Mouse (Mus musculus) hindbrain, embryonic 14.5 days (tissue): Measurements from ENCODE around the gene Slc4a2. TPM values are rescaled to one million over a fixed set of nuclear protein-coding genes. Genes with fewer than 3 reads are reported as not detected.
A peak's percentile ranks its signal among the peaks of the same experiment; 100 is the strongest.

Experiments used
- ATAC-seq: fragments of 200-750 bp; cut with Nextera tagmentation; 2 replicates; pipeline ENCODE4 v1.8.0; 2017; ENCODE audit warnings: moderate number of reproducible peaks, mild to moderate bottlenecking, moderate TSS enrichment, moderate library complexity; ENCODE audit not compliant: low FRiP score
- DNase-seq: peaks from one replicate; pipeline ENCODE4 v3.0.0-alpha.2; 2015; ENCODE audit warnings: low spot score
- H3K27ac ChIP-seq: fragments of 300-500 bp; sonication (generic); 2 replicates; pipeline ENCODE4 v1.5.1; 2014; ENCODE audit warnings: mild to moderate bottlenecking, moderate library complexity
- H3K27me3 ChIP-seq: fragments of 300-500 bp; sonication (generic); 2 replicates; pipeline ENCODE4 v1.6.1; 2014; ENCODE audit warnings: mild to moderate bottlenecking, low read length, mixed read lengths; ENCODE audit not compliant: control insufficient read depth, insufficient read depth
- H3K36me3 ChIP-seq: fragments of 300-500 bp; sonication (generic); replicated peaks from 2 replicates; pipeline ENCODE4 v1.6.1; 2014; ENCODE audit not compliant: control insufficient read depth, insufficient read depth
- H3K4me1 ChIP-seq: fragments of 300-500 bp; sonication (generic); replicated peaks from 2 replicates; pipeline ENCODE4 v1.6.1; 2014; ENCODE audit warnings: antibody characterized with exemption, low read length, mixed read lengths; ENCODE audit not compliant: control insufficient read depth, insufficient read depth
- H3K4me2 ChIP-seq: fragments of 300-500 bp; sonication (generic); replicated peaks from 2 replicates; pipeline ENCODE4 v1.6.1; 2014; ENCODE audit warnings: mild to moderate bottlenecking, moderate library complexity
- H3K4me3 ChIP-seq: fragments of 300-500 bp; sonication (generic); replicated peaks from 2 replicates; pipeline ENCODE4 v1.5.1; 2014; ENCODE audit warnings: mild to moderate bottlenecking, low read length
- H3K9ac ChIP-seq: fragments of 300-500 bp; sonication (generic); 2 replicates; pipeline ENCODE4 v1.6.1; 2014
- H3K9me3 ChIP-seq: fragments of 300-500 bp; sonication (generic); 2 replicates; pipeline ENCODE4 v1.6.1; 2016; ENCODE audit warnings: low read length; ENCODE audit not compliant: control insufficient read depth
- WGBS: fragments of 180-500 bp; shearing (Covaris S2); extraction: QIAGEN DNeasy Blood & Tissue Kit; methylation state at CpG from one replicate; pipeline ENCODE4 v1.1.7; 2014; 5-methylcytosine and 5-hydroxymethylcytosine counted together
- polyA plus RNA-seq: library from polyadenylated mRNA; unstranded; fragments of >200 nt; fragmentation: Nextera tagmentation; extraction: Ambion mirVana; gene quantifications from 2 replicates; pipeline ENCODE4 v1.2.1, GENCODE M21; 2014

Slc4a2 gene
- polyA plus RNA-seq, 1 experiment from 2014 or later: 23.6 TPM

DNA sequence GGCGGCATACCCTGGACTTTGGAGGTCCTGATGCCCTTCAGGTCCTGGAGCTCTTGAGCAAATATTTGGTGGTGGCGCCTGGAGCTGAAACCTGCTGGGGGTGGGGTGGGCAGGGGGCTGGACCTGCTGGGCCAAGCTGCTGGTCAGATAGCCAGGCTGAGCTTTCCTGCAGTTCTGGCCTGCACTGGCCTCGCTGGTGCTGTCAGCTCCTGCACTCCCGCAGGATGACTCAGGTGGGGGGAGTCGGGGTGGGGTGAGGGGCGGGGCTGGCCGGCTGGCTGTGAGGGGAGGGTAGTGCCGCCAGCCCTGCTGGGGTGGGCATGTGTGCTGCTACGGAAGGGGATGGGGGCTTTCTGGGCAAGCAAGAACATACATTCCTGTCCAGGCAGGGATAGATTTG, 5.0 kb downstream of the Slc4a2 start:
- H3K27me3 ChIP-seq: no peaks in the 10 kb centered on the region; the same call in 1 of the 2 replicates
- H3K4me1 ChIP-seq: peaks cover 31% of the 10 kb centered on the region
- no peak overlapping the region for H3K27ac ChIP-seq
- no peak overlapping the region for H3K4me3 ChIP-seq
- no peaks in the 10 kb centered on the region for H3K9me3 ChIP-seq
- no peak for ATAC-seq
- peak overlapping the region; percentile 77; the same call in 1 of the 2 replicates for H3K4me2 ChIP-seq
- WGBS: 16% methylated on average over 9 of the region's 9 CpGs
- DNase-seq: no peak
- H3K9ac ChIP-seq: no peak overlapping the region
- peaks cover 32% of the 10 kb centered on the region for H3K36me3 ChIP-seq

- H3K9ac ChIP-seq: no peak overlapping the region
- 94% methylated on average over 8 of the region's 8 CpGs for WGBS
- no peaks in the 10 kb centered on the region for H3K4me1 ChIP-seq
- no peak overlapping the region for H3K4me2 ChIP-seq
- no peaks in the 10 kb centered on the region for H3K9me3 ChIP-seq
- peaks cover 59% of the 10 kb centered on the region for H3K36me3 ChIP-seq
- no peak for ATAC-seq
- H3K27ac ChIP-seq: no peak overlapping the region
- no peak for DNase-seq
- no peak overlapping the region for H3K4me3 ChIP-seq
- no peaks in the 10 kb centered on the region for H3K27me3 ChIP-seq
Observed at GRCm38 (mm10) chr5:24433993-24434392, 10.4 kb downstream of the Slc4a2 start.

GRCm38 (mm10) chr5:24441187-24441586, 17.6 kb downstream of the Slc4a2 start:
- no peak for ATAC-seq
- peaks cover 39% of the 10 kb centered on the region for H3K36me3 ChIP-seq

DNA sequence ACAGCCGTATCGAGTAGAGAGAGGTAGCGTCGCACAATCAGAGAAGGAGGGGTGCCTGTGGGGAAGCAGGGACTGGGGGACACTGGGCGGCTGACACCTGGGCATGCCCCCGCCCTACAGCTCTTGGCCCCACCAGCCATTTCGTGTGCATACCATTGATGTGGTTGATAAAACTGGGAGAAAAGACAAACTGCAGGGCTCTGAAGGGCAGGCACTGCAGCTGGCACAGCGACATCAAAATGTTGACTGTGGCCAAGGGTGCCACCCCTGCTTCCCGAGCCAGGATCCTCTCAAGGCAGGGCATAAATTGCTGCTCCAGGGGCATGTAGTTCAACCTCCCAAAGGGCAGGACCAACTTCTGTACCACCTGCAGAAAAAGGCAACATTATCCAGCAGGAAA, 18.4 kb downstream of the Slc4a2 start:
- Histone ChIP-seq H3K27ac (no peak overlapping the region), H3K9ac (no peak overlapping the region), H3K4me1 (peaks cover 21% of the 10 kb centered on the region), H3K9me3 (no peaks in the 10 kb centered on the region), H3K4me2 (no peak overlapping the region), H3K4me3 (no peak overlapping the region), H3K36me3 (peaks cover 39% of the 10 kb centered on the region), H3K27me3 (no peaks in the 10 kb centered on the region)
- no peak for ATAC-seq
- DNase-seq: no peak
- 90% methylated on average over 9 of the region's 9 CpGs for WGBS

More at GRCm38 (mm10) chr5:24441187-24441586, 17.6 kb downstream of the Slc4a2 start:
- H3K4me1 ChIP-seq: peaks cover 18% of the 10 kb centered on the region
- H3K27me3 ChIP-seq: no peaks in the 10 kb centered on the region
- H3K4me3 ChIP-seq: no peak overlapping the region
- WGBS: 91% methylated on average over 8 of the region's 8 CpGs
- no peak overlapping the region for H3K4me2 ChIP-seq
- no peak for DNase-seq
- no peak overlapping the region for H3K27ac ChIP-seq
- no peak overlapping the region for H3K9ac ChIP-seq
- H3K9me3 ChIP-seq: no peaks in the 10 kb centered on the region

DNA sequence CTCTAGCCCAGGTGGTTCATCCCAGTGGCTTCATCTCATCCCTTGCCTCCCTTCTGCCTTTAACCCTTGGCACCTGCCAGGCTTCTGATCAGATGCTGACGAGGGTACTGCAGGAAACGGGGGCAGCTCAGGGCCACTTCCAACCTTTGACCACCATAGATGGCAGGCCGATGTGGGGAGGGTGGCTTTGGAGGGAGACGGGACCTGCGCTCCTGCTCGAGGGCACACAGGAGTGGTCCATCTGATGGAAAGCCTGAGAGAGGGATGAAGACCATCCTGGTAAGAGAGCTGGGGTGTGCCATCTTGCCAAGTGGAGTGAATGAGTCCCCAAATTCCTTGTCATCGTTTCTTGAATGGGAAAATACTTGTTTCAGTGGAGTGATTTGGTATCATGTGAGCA, 19.6 kb downstream of the Slc4a2 start:
- Histone ChIP-seq H3K9ac (no peak overlapping the region), H3K27ac (no peak overlapping the region), H3K4me2 (no peak overlapping the region), H3K4me3 (no peak overlapping the region), H3K27me3 (no peaks in the 10 kb centered on the region), H3K9me3 (no peaks in the 10 kb centered on the region), H3K36me3 (peaks cover 39% of the 10 kb centered on the region), H3K4me1 (peaks cover 29% of the 10 kb centered on the region)
- DNase-seq: no peak
- no peak for ATAC-seq
- 93% methylated on average over 7 of the region's 7 CpGs for WGBS

GRCm38 (mm10) chr5:24443927-24444326, 20.3 kb downstream of the Slc4a2 start:
- peak overlapping the region; percentile 94; the same call in 1 of the 2 replicates for H3K27ac ChIP-seq

GRCm38 (mm10) chr5:24444746-24445427, 21.2 kb downstream of the Slc4a2 start, which contains the start of gene Fastk:
TSS of gene Fastk (minus strand) at chr5:24445287.
- Histone ChIP-seq H3K4me2 (peak within 1 kb of the TSS; percentile 98), H3K27ac (peak within 1 kb of the TSS; percentile 94), H3K9ac (peak within 1 kb of the TSS; percentile 95), H3K4me3 (peak within 1 kb of the TSS; percentile 91), H3K9me3 (no peaks in the 10 kb centered on the region), H3K4me1 (peaks cover 32% of the 10 kb centered on the region), H3K36me3 (peaks cover 26% of the 10 kb centered on the region), H3K27me3 (0 out of 2 replicates have a peak, but pooled peaks cover 4% of the 10 kb centered on the region)
- DNase-seq (peak; percentile 91), ATAC-seq (peak; percentile 82)
- under 1% methylated on average over 58 of the region's 60 CpGs for WGBS

More at GRCm38 (mm10) chr5:24443927-24444326, 20.3 kb downstream of the Slc4a2 start:
- H3K9me3 ChIP-seq: no peaks in the 10 kb centered on the region
- no peak for ATAC-seq
- H3K4me1 ChIP-seq: peaks cover 32% of the 10 kb centered on the region
- H3K36me3 ChIP-seq: peaks cover 34% of the 10 kb centered on the region
- H3K4me3 ChIP-seq: peak overlapping the region; percentile 91
- peak overlapping the region; percentile 98 for H3K4me2 ChIP-seq
- WGBS: 89% methylated on average over 12 of the region's 12 CpGs
- H3K9ac ChIP-seq: peak overlapping the region; percentile 95
- no peak for DNase-seq
- H3K27me3 ChIP-seq: no peaks in the 10 kb centered on the region

DNA sequence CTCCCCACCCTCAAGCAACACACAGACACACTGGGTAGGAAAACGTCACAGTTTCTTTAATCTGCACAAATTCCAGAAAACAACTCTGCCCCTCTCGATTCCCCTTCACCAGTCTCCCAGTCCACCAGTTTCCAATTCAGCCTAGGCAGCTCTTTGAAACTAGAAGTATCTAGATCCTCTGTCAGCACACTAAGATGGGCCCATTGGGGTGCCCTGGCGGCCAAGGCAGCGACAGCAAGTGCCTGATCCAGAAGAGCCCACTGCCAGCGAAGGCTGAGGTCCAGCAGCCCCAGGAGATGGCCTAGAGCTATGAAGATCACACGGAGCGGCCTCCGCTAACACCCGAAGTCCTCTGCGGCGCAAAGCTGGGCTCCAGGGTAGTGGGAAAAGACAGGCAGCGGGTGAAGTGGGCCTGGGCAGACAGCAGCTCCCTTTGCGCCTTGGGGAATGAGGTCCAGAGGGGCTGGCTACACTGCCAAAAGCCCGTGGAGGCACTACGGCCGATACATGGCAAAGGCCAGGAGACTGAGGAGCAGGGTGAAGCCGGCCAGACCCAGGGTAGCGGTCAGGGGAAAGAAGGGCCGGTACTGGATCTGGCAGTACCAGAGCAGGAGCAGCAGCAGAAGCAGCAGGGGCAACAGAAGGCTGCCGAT, 21.9 kb downstream of the Slc4a2 start:
- DNase-seq (peak; percentile 30), ATAC-seq (no peak)
- WGBS: 64% methylated on average over 20 of the region's 20 CpGs
- peaks cover 32% of the 10 kb centered on the region for H3K4me1 ChIP-seq
- 0 out of 2 replicates have a peak, but pooled peaks cover 4% of the 10 kb centered on the region for H3K27me3 ChIP-seq
- H3K9me3 ChIP-seq: no peaks in the 10 kb centered on the region
- H3K4me3 ChIP-seq: peak overlapping the region; percentile 91
- H3K27ac ChIP-seq: peak overlapping the region; percentile 94
- H3K36me3 ChIP-seq: peaks cover 20% of the 10 kb centered on the region
- peak overlapping the region; percentile 95 for H3K9ac ChIP-seq
- H3K4me2 ChIP-seq: peak overlapping the region; percentile 98

GRCm38 (mm10) chr5:24446630-24447029, 23.0 kb downstream of the Slc4a2 start:
- Histone ChIP-seq H3K9ac (no peak overlapping the region), H3K27ac (no peak overlapping the region), H3K4me1 (peaks cover 36% of the 10 kb centered on the region), H3K4me3 (no peak overlapping the region), H3K27me3 (0 out of 2 replicates have a peak, but pooled peaks cover 4% of the 10 kb centered on the region), H3K4me2 (peak overlapping the region; percentile 82), H3K36me3 (peaks cover 9% of the 10 kb centered on the region), H3K9me3 (no peaks in the 10 kb centered on the region)
- WGBS: 94% methylated on average over 7 of the region's 7 CpGs
- ATAC-seq: no peak
- DNase-seq: no peak
